Mouse (Mus musculus): ENCODE measurements around the gene Ryr3.

Gene Ryr3

DNA sequence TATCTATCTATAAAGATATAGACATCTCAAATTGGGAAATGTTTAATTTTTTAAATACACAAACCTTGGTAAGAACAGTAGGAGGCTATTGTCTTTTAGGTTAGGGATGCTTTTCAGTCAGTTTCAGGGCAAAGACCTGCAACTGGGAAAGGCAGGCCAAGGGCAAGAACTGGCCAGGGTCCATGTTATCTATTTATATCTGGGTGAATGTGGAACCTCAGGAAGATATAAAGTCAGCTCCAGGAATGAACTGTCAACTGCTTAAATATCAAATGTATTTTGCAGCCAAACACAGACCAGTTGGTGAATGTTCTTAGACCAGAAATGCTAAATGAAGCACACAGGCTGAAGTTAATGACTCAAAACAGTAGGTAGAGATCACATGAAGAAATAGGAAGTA is 303.1 kb downstream of the Ryr3 start:
- no peak for DNase-seq (ENCODE audit: extremely low read depth, insufficient read length, low spot score)

GRCm38 (mm10) chr2:112912611-112913010 is 304.3 kb downstream of the Ryr3 start:
- no peak for DNase-seq (ENCODE audit: extremely low read depth, insufficient read length, low spot score)

DNA sequence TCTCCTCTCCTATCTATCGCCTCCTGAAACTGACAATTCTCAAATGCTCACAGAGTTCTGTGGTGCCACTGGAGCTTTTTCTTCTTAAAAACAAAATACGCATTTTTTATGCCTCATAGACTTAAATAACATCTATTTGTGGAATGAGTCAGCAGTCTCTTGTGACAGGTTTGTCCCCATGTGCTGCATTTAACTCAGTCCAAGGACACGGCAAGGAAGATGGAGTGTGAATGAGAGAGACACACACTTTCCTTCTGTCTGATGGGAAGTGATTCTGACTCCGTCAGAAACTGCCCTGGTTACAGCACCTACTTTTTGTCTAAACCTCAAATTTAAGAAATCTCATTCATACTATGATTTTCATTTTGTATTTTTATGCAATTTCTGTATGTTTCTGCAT is 306.3 kb downstream of the Ryr3 start:
- no peak for DNase-seq (ENCODE audit: extremely low read depth, insufficient read length, low spot score)

DNA sequence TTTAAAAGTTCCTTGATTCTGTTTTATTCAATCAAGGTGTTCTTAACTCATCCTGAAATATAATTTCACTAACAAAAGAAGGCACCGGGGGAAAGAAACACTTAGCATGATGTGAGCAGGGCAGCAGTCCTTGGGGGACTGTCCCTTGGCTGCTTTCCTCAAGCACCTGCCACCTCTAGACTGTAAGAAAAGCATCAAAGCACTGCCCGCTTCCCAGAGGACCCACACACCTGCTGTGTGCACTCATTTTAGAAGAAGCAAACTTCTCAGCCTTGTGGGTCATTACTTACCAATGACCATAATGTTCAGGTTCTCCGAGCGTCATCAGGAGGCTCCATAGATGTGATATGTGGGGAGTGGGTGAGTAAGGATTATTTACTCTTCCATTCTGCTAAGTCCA is 307.8 kb downstream of the Ryr3 start:
- no peak for DNase-seq (ENCODE audit: extremely low read depth, insufficient read length, low spot score)

DNA sequence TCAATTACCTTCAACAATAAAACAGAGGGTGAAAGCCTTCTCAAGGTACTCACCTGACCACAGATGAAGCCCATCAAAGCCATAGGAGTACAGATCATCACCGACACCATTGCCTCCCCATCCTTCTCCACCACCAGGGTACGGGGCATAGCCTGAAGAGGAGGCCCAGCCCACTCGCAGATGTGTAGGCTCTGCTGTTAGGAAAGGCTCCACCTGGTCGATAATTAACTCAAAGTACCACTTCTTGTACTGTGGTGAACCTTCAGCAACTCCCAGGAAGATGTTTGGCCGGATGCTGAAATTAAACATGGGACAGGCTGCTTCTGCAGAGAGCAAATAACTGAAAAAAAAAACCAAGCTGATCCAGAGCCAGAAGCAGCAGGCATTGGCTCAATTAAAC is 316.1 kb downstream of the Ryr3 start:
- DNase-seq (ENCODE audit: extremely low read depth, insufficient read length, low spot score): no peak

GRCm38 (mm10) chr2:112884456-112885114 is 332.3 kb downstream of the Ryr3 start:
- DNase-seq (ENCODE audit: extremely low read depth, insufficient read length, low spot score): no peak

GRCm38 (mm10) chr2:112881805-112882204 is 335.1 kb downstream of the Ryr3 start:
- DNase-seq (ENCODE audit: extremely low read depth, insufficient read length, low spot score): no peak

DNA sequence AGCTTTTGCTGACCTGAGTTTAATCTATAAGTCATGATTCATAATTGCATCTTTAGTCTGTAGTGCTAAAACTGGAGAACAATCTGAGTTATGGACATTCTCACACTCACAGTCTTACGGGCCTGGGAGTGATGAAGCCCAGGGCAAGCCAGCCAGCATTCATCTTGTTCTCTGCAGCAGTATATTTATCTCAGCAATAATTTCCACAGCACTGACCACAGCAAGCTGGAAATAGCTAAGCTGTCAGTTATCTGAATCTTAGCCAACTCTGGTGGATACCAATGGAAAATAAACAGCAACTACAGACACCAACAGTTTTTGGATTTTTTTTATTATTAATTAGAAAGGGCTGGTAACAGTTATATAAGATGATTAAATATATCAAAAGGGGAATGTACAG is 335.5 kb downstream of the Ryr3 start:
- DNase-seq (ENCODE audit: extremely low read depth, insufficient read length, low spot score): no peak

- DNase-seq (ENCODE audit: extremely low read depth, insufficient read length, low spot score): no peak
These were observed 339.5 kb downstream of the Ryr3 start for GRCm38 (mm10) chr2:112877404-112877803.

- DNase-seq (ENCODE audit: extremely low read depth, insufficient read length, low spot score): no peak
These were observed 350.8 kb downstream of the Ryr3 start for GRCm38 (mm10) chr2:112866043-112866551.

DNA sequence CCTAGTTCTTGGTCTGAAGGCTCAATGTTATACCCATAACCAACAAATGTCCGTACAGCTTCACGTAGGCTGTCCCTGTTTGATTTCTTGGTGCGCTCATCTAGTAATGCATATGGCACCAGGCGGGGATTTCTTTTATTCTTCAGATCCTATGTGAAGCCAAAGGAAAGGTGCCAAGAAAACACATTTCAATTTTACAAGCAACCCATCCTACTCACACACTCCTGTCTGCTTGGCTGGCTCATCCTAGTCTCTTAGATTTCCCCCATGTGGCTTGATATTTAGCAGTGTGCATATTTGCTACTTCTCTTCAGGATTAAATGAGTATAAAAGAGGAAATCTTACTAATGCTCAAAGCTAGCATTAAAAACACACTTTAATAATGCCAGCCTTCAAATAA is 355.1 kb downstream of the Ryr3 start:
- no peak for DNase-seq (ENCODE audit: extremely low read depth, insufficient read length, low spot score)

DNA sequence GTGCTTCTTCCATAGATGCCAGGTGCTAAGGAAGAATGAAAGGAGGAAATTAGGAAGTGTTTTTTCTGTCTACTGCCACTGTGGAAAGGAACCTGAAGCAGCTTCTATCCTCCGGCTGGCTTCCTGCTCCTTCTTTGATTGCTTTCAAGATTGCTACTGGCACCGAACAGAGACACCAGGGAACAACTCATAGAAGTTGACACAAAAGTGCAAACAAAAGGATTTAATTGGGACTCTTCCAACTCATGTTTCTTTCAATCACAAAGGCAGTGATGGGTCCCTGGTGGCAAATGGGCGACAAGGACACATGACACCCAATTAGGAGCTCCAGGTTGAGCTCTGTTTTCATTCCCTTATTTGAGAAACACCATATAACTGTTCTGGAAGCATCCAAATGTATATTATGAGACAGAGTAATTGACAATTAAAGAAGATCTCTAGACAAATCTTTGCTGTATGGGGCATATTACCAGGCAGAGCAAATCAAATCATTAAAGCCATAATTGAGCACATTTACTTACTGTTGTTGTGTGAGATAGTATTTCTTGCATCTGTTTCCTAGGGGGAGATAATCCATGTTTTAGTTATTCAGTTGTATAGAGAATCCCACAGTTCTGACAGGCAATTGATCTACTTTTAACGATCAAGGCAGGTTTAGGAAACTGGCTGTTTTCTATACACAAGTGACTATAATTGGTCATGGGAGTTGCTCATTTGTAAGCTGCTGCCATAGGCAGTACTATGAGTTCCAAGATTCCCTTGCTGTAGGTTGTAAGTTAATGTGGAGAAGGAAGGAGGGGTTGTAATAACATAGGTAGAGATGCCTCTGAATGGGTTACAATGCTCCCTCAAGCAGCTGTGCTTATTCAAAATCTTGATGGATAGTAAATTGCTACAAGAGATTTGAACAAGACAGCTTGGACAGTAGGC is 371.0 kb downstream of the Ryr3 start:
- no peak for DNase-seq (ENCODE audit: extremely low read depth, insufficient read length, low spot score)

- DNase-seq (ENCODE audit: extremely low read depth, insufficient read length, low spot score): no peak
These were observed 374.0 kb downstream of the Ryr3 start for GRCm38 (mm10) chr2:112842877-112843276.

DNA sequence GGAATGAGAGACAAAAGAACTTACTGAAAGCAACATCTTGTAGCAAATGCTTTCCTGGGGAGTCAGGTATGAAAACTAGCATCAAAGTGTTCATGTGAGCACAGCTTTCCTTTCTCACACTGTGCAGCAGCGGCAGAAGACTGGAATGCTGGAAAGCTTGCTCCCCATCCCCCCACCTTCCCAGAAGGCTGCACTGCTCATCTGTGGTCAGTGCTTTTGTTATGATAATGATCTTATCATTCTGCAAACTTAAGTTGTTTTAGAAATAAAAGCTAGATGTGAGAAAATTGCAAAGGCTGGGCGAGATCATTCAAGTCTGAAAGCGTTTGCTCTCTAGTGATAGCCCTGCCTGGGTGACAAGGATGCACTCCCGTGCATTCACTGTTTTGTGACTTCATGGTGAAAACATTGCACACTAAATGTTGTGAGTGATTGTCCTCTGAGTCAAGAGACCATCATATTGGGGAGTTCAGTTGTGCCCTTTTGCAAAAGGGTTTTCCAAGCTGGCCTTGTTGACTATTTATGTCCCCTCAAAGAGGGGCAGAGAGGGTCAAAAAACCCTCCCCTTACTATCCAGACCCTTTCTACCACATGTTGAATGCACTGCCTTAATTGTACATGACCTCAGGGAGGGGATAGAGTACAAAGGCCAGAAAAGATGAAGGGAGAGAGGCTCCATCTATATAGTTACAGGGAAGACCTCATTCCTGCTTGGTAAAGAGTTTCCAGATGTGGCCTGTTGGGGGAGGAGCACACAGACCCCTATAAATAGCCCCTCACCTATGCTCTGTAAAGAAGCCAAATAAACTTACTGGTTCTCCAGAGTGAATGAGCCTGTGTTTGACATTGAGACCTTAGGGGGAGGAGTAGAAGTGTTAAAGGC is 385.2 kb downstream of the Ryr3 start:
- DNase-seq (ENCODE audit: extremely low read depth, insufficient read length, low spot score): no peak

- no peak for DNase-seq (ENCODE audit: extremely low read depth, insufficient read length, low spot score)
These were observed 390.3 kb downstream of the Ryr3 start for GRCm38 (mm10) chr2:112826571-112826970.

- no peak for DNase-seq (ENCODE audit: extremely low read depth, insufficient read length, low spot score)
These were observed 394.2 kb downstream of the Ryr3 start for GRCm38 (mm10) chr2:112822721-112823120.

DNA sequence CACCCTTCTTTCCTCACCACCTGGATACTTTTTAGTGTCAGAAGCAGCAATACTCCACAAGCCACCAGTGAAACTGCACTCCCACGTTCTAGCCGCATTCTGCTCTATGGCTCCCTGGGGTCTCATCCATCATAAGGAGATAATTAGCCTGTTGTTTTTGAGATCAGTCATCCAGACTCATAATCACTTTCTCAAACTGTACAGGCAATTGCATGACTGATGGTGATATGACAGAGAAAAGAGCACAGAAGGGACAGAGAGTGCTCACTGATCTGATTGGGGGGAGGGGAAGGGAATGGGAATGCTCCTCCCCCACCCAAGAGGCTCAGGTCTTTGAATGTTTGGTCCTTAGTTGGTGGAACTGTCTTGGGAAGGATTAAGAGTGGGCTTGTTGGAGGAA is 397.8 kb downstream of the Ryr3 start:
- DNase-seq (ENCODE audit: extremely low read depth, insufficient read length, low spot score): no peak

DNA sequence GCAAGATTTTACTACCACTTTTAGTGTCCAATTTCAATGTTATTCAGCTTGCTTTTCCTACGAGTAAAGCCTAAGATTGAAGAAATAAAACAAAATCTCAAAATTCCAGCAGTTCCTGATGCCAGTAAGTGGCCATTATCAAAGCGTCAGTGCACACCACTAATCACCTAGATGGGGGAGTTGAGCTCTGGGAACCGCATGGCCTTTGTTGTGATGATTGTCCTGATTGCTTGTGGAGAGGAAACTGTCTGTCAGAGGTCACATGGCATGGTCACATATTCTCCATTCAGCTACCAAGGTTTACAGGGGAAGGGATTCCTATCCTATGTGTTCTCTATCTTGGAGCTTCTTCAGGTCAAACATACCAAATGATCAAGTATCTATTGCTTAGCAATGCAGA is 399.9 kb downstream of the Ryr3 start:
- DNase-seq (ENCODE audit: extremely low read depth, insufficient read length, low spot score): no peak

DNA sequence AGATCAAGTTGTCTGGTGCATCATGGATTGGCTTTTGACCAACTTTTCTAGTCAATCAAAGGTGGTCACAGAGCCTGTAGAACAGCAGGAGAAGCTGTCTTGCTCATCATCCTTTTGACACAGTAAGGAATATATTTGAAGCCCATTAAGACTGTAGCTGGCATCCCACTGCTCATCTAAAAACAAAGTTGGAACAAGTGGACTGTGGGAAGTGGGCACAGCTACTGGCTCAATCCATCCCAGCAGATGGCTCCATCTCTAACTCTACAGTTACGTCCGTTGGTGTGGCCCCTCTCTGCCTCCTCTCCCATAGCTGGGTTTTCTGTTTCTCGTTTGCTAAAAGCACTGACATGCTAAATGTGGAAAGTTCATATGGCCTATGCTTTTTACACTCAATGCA is 400.9 kb downstream of the Ryr3 start:
- DNase-seq (ENCODE audit: extremely low read depth, insufficient read length, low spot score): no peak

- DNase-seq (ENCODE audit: extremely low read depth, insufficient read length, low spot score): no peak
These were observed 404.1 kb downstream of the Ryr3 start for GRCm38 (mm10) chr2:112812637-112813402.

Data from 3134 (cell line).